24 mouse cellular contexts compared by ENCODE assay signal in the genomic region with DNA sequence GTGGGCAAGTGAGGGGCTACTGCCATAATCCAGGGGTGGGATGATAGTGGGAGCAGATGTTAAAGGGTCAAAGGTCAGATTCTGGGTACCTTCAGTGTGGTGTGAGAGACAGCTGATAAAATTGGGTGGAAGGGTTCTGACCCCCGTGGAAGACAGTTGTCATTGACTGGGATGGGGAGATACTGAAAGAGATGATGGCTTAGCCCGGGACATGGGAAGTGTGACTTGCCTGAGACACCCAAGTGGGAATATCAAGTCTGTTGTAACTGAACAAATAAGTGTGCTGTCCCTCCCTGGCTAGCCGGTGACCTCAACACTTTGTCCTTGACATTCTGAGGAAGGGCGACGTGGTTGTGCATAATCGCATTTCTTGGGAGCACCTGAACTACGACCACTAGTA. TPM values are rescaled to one million over a fixed set of nuclear protein-coding genes. Genes with fewer than 3 reads are reported as not detected.
DNase-seq lines count a peak whose midpoint lies in the region; ATAC-seq and TF ChIP-seq lines count a peak whose summit lies in the region.
"Had no signal": no experiment of that assay in that cellular context is flagged by ENCODE, and none has a peak within 500 bp of the region (broad histone marks: within the 10 kb centered on the region; RNA-seq: fewer than 3 reads in every experiment).

No protein-coding gene starts in this region.

- peak; percentile 9 for DNase-seq in gastrocnemius, adult 2 months
- DNase-seq in gastrocnemius, postnatal 14 days = no peak
- DNase-seq in lung, adult 18-20 months = no peak
- DNase-seq: adrenal gland, adult 8-10 months; cerebellum, adult 11-12 months; cerebellum, adult 8-10 months; cerebellum, postnatal 10 days; cerebellum, postnatal 36 days; embryo, embryonic 11 days; gastrocnemius, postnatal 25 days; kidney, adult 11 months had no signal

- no peak overlapping the region for H3K27ac ChIP-seq in gastrocnemius, adult 2 months
- H3K27ac ChIP-seq in heart, embryonic 13.5 days (replicated peaks) = peak overlapping the region; percentile 85
- no peak overlapping the region for H3K27ac ChIP-seq in heart, embryonic 11.5 days (ENCODE audit: low read depth, low read length)
- no peak overlapping the region; the same call in 1 of the 2 replicates for H3K27ac ChIP-seq in lung, embryonic 16.5 days (ENCODE audit: low read length)
- H3K27ac ChIP-seq: embryonic facial prominence, embryonic 10.5 days; embryonic facial prominence, embryonic 13.5 days; forebrain, embryonic 10.5 days; forebrain, embryonic 13.5 days; hindbrain, embryonic 13.5 days; intestine, embryonic 15.5 days had no signal

- no peak overlapping the region for H3K9ac ChIP-seq in heart, embryonic 13.5 days
- H3K9ac ChIP-seq in heart, embryonic 11.5 days (ENCODE audit: low read depth, low read length) = no peak overlapping the region
- H3K9ac ChIP-seq in lung, embryonic 16.5 days (ENCODE audit: low read length) = no peak overlapping the region
- H3K9ac ChIP-seq: embryonic facial prominence, embryonic 13.5 days; forebrain, embryonic 13.5 days; hindbrain, embryonic 13.5 days; intestine, embryonic 15.5 days had no signal

- intact Hi-C loops in gastrocnemius, adult 2 months (cut with DNase I) = no loop called here
- intact Hi-C loops in gastrocnemius, postnatal 14 days (cut with DNase I; ENCODE audit: low total_unique reads) = no loop called here

- no peak overlapping the region for H3K4me3 ChIP-seq in gastrocnemius, adult 2 months
- H3K4me3 ChIP-seq in heart, embryonic 13.5 days = no peak overlapping the region
- H3K4me3 ChIP-seq in heart, embryonic 11.5 days (ENCODE audit: low read depth, low read length) = no peak overlapping the region
- H3K4me3 ChIP-seq in lung, embryonic 16.5 days (ENCODE audit: low read length) = no peak overlapping the region
- H3K4me3 ChIP-seq: embryonic facial prominence, embryonic 10.5 days; embryonic facial prominence, embryonic 13.5 days; forebrain, embryonic 10.5 days; forebrain, embryonic 13.5 days; hindbrain, embryonic 13.5 days; intestine, embryonic 15.5 days had no signal

- no peak for ATAC-seq in heart, embryonic 13.5 days (ENCODE audit: extremely low read depth, insufficient number of reproducible peaks, low FRiP score, low TSS enrichment)
- ATAC-seq in heart, embryonic 11.5 days (replicated peaks; ENCODE audit: insufficient number of reproducible peaks, low FRiP score, low TSS enrichment) = no peak
- 0 out of 2 replicates have a peak, but pooled peaks have one; percentile 2 for ATAC-seq in lung, embryonic 16.5 days (ENCODE audit: low read depth)
- ATAC-seq: activated CD4-positive, CD25-positive, alpha-beta regulatory T cell, adult 4 months; forebrain, embryonic 13.5 days; forebrain, embryonic 16.5 days; hindbrain, embryonic 16.5 days; intestine, embryonic 15.5 days had no signal

- H3K36me3 ChIP-seq in heart, embryonic 13.5 days = no peaks in the 10 kb centered on the region
- no peaks in the 10 kb centered on the region for H3K36me3 ChIP-seq in heart, embryonic 11.5 days (ENCODE audit: control insufficient read depth, insufficient read depth, low read length)
- H3K36me3 ChIP-seq in lung, embryonic 16.5 days (ENCODE audit: control insufficient read depth, insufficient read depth, low read length) = no peaks in the 10 kb centered on the region
- H3K36me3 ChIP-seq: embryonic facial prominence, embryonic 10.5 days; embryonic facial prominence, embryonic 13.5 days; forebrain, embryonic 10.5 days; hindbrain, embryonic 13.5 days; intestine, embryonic 15.5 days had no signal

- WGBS in heart, embryonic 13.5 days = 68% methylated on average over 7 of the region's 7 CpGs
- 74% methylated on average over 7 of the region's 7 CpGs for WGBS in heart, embryonic 11.5 days (ENCODE audit: insufficient replicate concordance)
- 76% methylated on average over 7 of the region's 7 CpGs for WGBS in lung, embryonic 16.5 days

- H3K9me3 ChIP-seq in heart, embryonic 13.5 days = 0 out of 2 replicates have a peak, but pooled peaks cover 5% of the 10 kb centered on the region
- H3K9me3 ChIP-seq in heart, embryonic 11.5 days (replicated peaks; ENCODE audit: control insufficient read depth, low read length) = no peaks in the 10 kb centered on the region
- no peaks in the 10 kb centered on the region; the same call in 1 of the 2 replicates for H3K9me3 ChIP-seq in lung, embryonic 16.5 days (ENCODE audit: control insufficient read depth, low read length)
- H3K9me3 ChIP-seq: embryonic facial prominence, embryonic 10.5 days; embryonic facial prominence, embryonic 13.5 days; forebrain, embryonic 10.5 days; forebrain, embryonic 13.5 days; intestine, embryonic 15.5 days had no signal

- peaks cover 41% of the 10 kb centered on the region for H3K4me1 ChIP-seq in heart, embryonic 13.5 days
- peaks cover 29% of the 10 kb centered on the region for H3K4me1 ChIP-seq in heart, embryonic 11.5 days (ENCODE audit: control insufficient read depth, insufficient read depth, low read length)
- H3K4me1 ChIP-seq in lung, embryonic 16.5 days (replicated peaks; ENCODE audit: control insufficient read depth, insufficient read depth, low read length) = peaks cover 25% of the 10 kb centered on the region

- no peak for TF ChIP-seq CTCF in gastrocnemius, adult 2 months (IDR thresholded peaks at IDR 0.05)

- H3K4me2 ChIP-seq in heart, embryonic 13.5 days = no peak overlapping the region
- no peak overlapping the region for H3K4me2 ChIP-seq in heart, embryonic 11.5 days
- H3K4me2 ChIP-seq in lung, embryonic 16.5 days (ENCODE audit: low read depth, low read length) = no peak overlapping the region
- H3K4me2 ChIP-seq: embryonic facial prominence, embryonic 13.5 days; forebrain, embryonic 13.5 days; hindbrain, embryonic 13.5 days; intestine, embryonic 15.5 days had no signal

- no peaks in the 10 kb centered on the region for H3K27me3 ChIP-seq in heart, embryonic 13.5 days (replicated peaks)
- no peaks in the 10 kb centered on the region for H3K27me3 ChIP-seq in heart, embryonic 11.5 days (ENCODE audit: control insufficient read depth, insufficient read depth, low read length)
- no peaks in the 10 kb centered on the region for H3K27me3 ChIP-seq in lung, embryonic 16.5 days (ENCODE audit: control insufficient read depth, insufficient read depth, low read depth, low read length)
- H3K27me3 ChIP-seq: embryonic facial prominence, embryonic 13.5 days; forebrain, embryonic 13.5 days; hindbrain, embryonic 13.5 days; intestine, embryonic 15.5 days had no signal

RNA-seq across cellular contexts. Expression of gene Tgm2, which starts 23.5 kb away (rescaled TPM):
- 10 to 100 TPM; 44.2 to 55.4 TPM for total RNA-seq in gastrocnemius, adult 2 months (2021)
- total RNA-seq in gastrocnemius, postnatal 14 days (2021) = 10 to 100 TPM; 48.4 to 50.2 TPM
- polyA plus RNA-seq in heart, embryonic 13.5 days (2015; fragmentation: Nextera tagmentation; extraction: Ambion mirVana) = 218 and 237 TPM in 2 replicates
- polyA plus RNA-seq in heart, embryonic 11.5 days (2014; fragmentation: Nextera tagmentation; extraction: Ambion mirVana) = 129 and 130 TPM in 2 replicates
- 75.8 and 81.6 TPM in 2 replicates for polyA plus RNA-seq in lung, embryonic 16.5 days (2015; fragmentation: Nextera tagmentation; extraction: Ambion mirVana)

RNA-seq across cellular contexts. Expression of gene D630003M21Rik, which starts 59.3 kb away (rescaled TPM):
- 1 to 10 TPM; 1.2 to 2.2 TPM for total RNA-seq in gastrocnemius, adult 2 months (2021)
- 1 to 10 TPM; 3.3 to 4.2 TPM for total RNA-seq in gastrocnemius, postnatal 14 days (2021)
- 2.2 and 2.7 TPM in 2 replicates for polyA plus RNA-seq in heart, embryonic 13.5 days (2015; fragmentation: Nextera tagmentation; extraction: Ambion mirVana)
- 0.37 and 0.57 TPM in 2 replicates for polyA plus RNA-seq in heart, embryonic 11.5 days (2014; fragmentation: Nextera tagmentation; extraction: Ambion mirVana)
- 3.9 and 4.0 TPM in 2 replicates for polyA plus RNA-seq in lung, embryonic 16.5 days (2015; fragmentation: Nextera tagmentation; extraction: Ambion mirVana)
- total RNA-seq: hematopoietic stem cell, adult 5-6 weeks had no signal
- polyA plus RNA-seq: activated CD4-positive, CD25-positive, alpha-beta regulatory T cell, adult 4 months had no signal
